Mouse (Mus musculus): ENCODE results near the gene Nrxn1. TPM values are rescaled to one million over a fixed set of nuclear protein-coding genes. Genes with fewer than 3 reads are reported as not detected.

Gene Nrxn1
- total and polyA plus RNA-seq, 3 experiments = not detected

GRCm38 (mm10) chr17:90392751-90393150 is 700.1 kb downstream of the Nrxn1 start:
- no peak for TF ChIP-seq CHD2 (IDR thresholded peaks at IDR 0.05; ENCODE audit: low read length)
- TF ChIP-seq MEF2A (IDR thresholded peaks at IDR 0.05; ENCODE audit: extremely low read depth, insufficient replicate concordance, low read depth, low read length, poor library complexity, severe bottlenecking) = no peak
- no peak for TF ChIP-seq MAX (IDR thresholded peaks at IDR 0.05; ENCODE audit: low read length)
- no peak for TF ChIP-seq NRF1 (IDR thresholded peaks at IDR 0.05; ENCODE audit: insufficient read depth, low read depth, low read length, poor library complexity, severe bottlenecking)
- TF ChIP-seq RCOR1 (IDR thresholded peaks at IDR 0.05; ENCODE audit: low read depth, low read length) = no peak
- TF ChIP-seq SMC3 (IDR thresholded peaks at IDR 0.05; ENCODE audit: low read depth, low read length) = no peak
- no peak for TF ChIP-seq POLR2A (IDR thresholded peaks at IDR 0.05; ENCODE audit: control insufficient read depth in 1 of 2, insufficient read depth in 1 of 2, low read depth in 1 of 2, low read length in 2 of 2, poor library complexity in 1 of 2)
- TF ChIP-seq HCFC1 (IDR thresholded peaks at IDR 0.05; ENCODE audit: low read depth, low read length) = no peak
- TF ChIP-seq SIN3A (IDR thresholded peaks at IDR 0.05; ENCODE audit: low read length) = no peak
- TF ChIP-seq POLR2AphosphoS5 (IDR thresholded peaks at IDR 0.05; ENCODE audit: borderline replicate concordance, low read depth, low read length) = no peak
- no peak for TF ChIP-seq MYB (IDR thresholded peaks at IDR 0.05; ENCODE audit: low read depth, low read length)
- TF ChIP-seq TBP (IDR thresholded peaks at IDR 0.05; ENCODE audit: low read depth, low read length) = no peak
- no peak for TF ChIP-seq MAZ (IDR thresholded peaks at IDR 0.05; ENCODE audit: low read depth, low read length)
- TF ChIP-seq RAD21 (IDR thresholded peaks at IDR 0.05; ENCODE audit: low read depth, low read length) = no peak
- no peaks in the 10 kb centered on the region for H3K36me3 ChIP-seq (ENCODE audit: control insufficient read depth in 1 of 2, insufficient read depth in 2 of 2, low read length in 2 of 2)
- H3K4me1 ChIP-seq (ENCODE audit: control insufficient read depth in 1 of 2, insufficient read depth in 2 of 2, low read length in 2 of 2) = no peaks in the 10 kb centered on the region
- no peak overlapping the region for H3K4me3 ChIP-seq (ENCODE audit: control insufficient read depth in 1 of 2, insufficient read depth in 1 of 2, low read depth in 2 of 2, low read length in 2 of 2)
- no peak for DNase-seq (ENCODE audit: low read depth, low spot score)
- H3K9ac ChIP-seq (ENCODE audit: control insufficient read depth, low read depth, low read length, poor library complexity, severe bottlenecking) = no peak overlapping the region
- H3K79me2 ChIP-seq (ENCODE audit: control insufficient read depth, insufficient read depth, low read length, poor library complexity) = no peaks in the 10 kb centered on the region
- H3K27ac ChIP-seq (ENCODE audit: control insufficient read depth, low read depth, low read length) = no peak overlapping the region
- no peaks in the 10 kb centered on the region for H3K9me3 ChIP-seq (replicated peaks; ENCODE audit: insufficient read depth, low read length)
- no peaks in the 10 kb centered on the region for H3K27me3 ChIP-seq (ENCODE audit: control insufficient read depth in 1 of 2, insufficient read depth in 2 of 2, low read length in 2 of 2)

- TF ChIP-seq TCF12 (IDR thresholded peaks at IDR 0.05; ENCODE audit: low read depth, low read length) = no peak
- TF ChIP-seq NRF1 (IDR thresholded peaks at IDR 0.05; ENCODE audit: insufficient read depth, low read depth, low read length, poor library complexity, severe bottlenecking) = no peak
- TF ChIP-seq TBP (IDR thresholded peaks at IDR 0.05; ENCODE audit: low read depth, low read length) = no peak
- TF ChIP-seq MYB (IDR thresholded peaks at IDR 0.05; ENCODE audit: low read depth, low read length) = no peak
- no peak for TF ChIP-seq MAX (IDR thresholded peaks at IDR 0.05; ENCODE audit: low read length)
- TF ChIP-seq UBTF (IDR thresholded peaks at IDR 0.05; ENCODE audit: borderline replicate concordance, insufficient read depth, low read depth, low read length) = no peak
- no peak for TF ChIP-seq ZNF384 (IDR thresholded peaks at IDR 0.05; ENCODE audit: low read depth, low read length)
- TF ChIP-seq KAT2A (conservative IDR thresholded peaks at IDR 0.05; ENCODE audit: low read depth, low read length) = no peak
- no peak for TF ChIP-seq RCOR1 (IDR thresholded peaks at IDR 0.05; ENCODE audit: low read depth, low read length)
- no peak for TF ChIP-seq E2F4 (IDR thresholded peaks at IDR 0.05; ENCODE audit: borderline replicate concordance, low read depth, low read length)
- TF ChIP-seq JUND (IDR thresholded peaks at IDR 0.05; ENCODE audit: low read depth, low read length) = no peak
- TF ChIP-seq POLR2A (IDR thresholded peaks at IDR 0.05; ENCODE audit: control insufficient read depth in 1 of 2, insufficient read depth in 1 of 2, low read depth in 1 of 2, low read length in 2 of 2, poor library complexity in 1 of 2) = no peak
- Histone ChIP-seq H3K27ac (ENCODE audit: control insufficient read depth, low read depth, low read length) (no peak overlapping the region), H3K4me1 (ENCODE audit: control insufficient read depth in 1 of 2, insufficient read depth in 2 of 2, low read length in 2 of 2) (no peaks in the 10 kb centered on the region), H3K27me3 (ENCODE audit: control insufficient read depth in 1 of 2, insufficient read depth in 2 of 2, low read length in 2 of 2) (no peaks in the 10 kb centered on the region), H3K9me3 (replicated peaks; ENCODE audit: insufficient read depth, low read length) (no peaks in the 10 kb centered on the region), H3K4me3 (ENCODE audit: control insufficient read depth in 1 of 2, insufficient read depth in 1 of 2, low read depth in 2 of 2, low read length in 2 of 2) (no peak overlapping the region), H3K79me2 (ENCODE audit: control insufficient read depth, insufficient read depth, low read length, poor library complexity) (no peaks in the 10 kb centered on the region), H3K9ac (ENCODE audit: control insufficient read depth, low read depth, low read length, poor library complexity, severe bottlenecking) (no peak overlapping the region), H3K36me3 (ENCODE audit: control insufficient read depth in 1 of 2, insufficient read depth in 2 of 2, low read length in 2 of 2) (no peaks in the 10 kb centered on the region)
- DNase-seq (ENCODE audit: low read depth, low spot score) = no peak
Observed at GRCm38 (mm10) chr17:90390316-90391212, 702.3 kb downstream of the Nrxn1 start.

Measured in MEL (cell line).